Mouse (Mus musculus) forebrain, embryonic 10.5 days (tissue): ENCODE measurements around the gene Ankdd1a. TPM values are rescaled to one million over a fixed set of nuclear protein-coding genes. Genes with fewer than 3 reads are reported as not detected.

Experiments
- DNase-seq: peaks from one replicate; pipeline ENCODE4 v3.0.0-alpha.2; 2017; ENCODE audit warnings: low spot score; ENCODE audit errors: extremely low spot score
- H3K27ac ChIP-seq: fragments of 300-500 bp; sonication (generic); 2 replicates; pipeline ENCODE4 v1.5.1; 2016; ENCODE audit warnings: mild to moderate bottlenecking
- H3K27me3 ChIP-seq: fragments of 300-500 bp; sonication (generic); 2 replicates; pipeline ENCODE4 v1.6.1; 2016; ENCODE audit warnings: mild to moderate bottlenecking; ENCODE audit not compliant: poor library complexity, severe bottlenecking
- H3K36me3 ChIP-seq: fragments of 300-500 bp; sonication (generic); replicated peaks from 2 replicates; pipeline ENCODE4 v1.6.1; 2016; ENCODE audit warnings: mild to moderate bottlenecking, moderate library complexity
- H3K4me1 ChIP-seq: fragments of 300-500 bp; sonication (generic); 2 replicates; pipeline ENCODE4 v1.6.1; 2016
- H3K4me3 ChIP-seq: fragments of 300-500 bp; sonication (generic); 2 replicates; pipeline ENCODE4 v1.5.1; 2016; ENCODE audit warnings: mild to moderate bottlenecking, moderate library complexity
- H3K9me3 ChIP-seq: fragments of 300-500 bp; sonication (generic); 2 replicates; pipeline ENCODE4 v1.6.1; 2016; ENCODE audit warnings: mild to moderate bottlenecking, moderate library complexity
- WGBS: fragments of 180-500 bp; shearing (Covaris S2); methylation state at CpG from one replicate; pipeline ENCODE4 v1.1.7; 2016; 5-methylcytosine and 5-hydroxymethylcytosine counted together
- polyA plus RNA-seq: library from polyadenylated mRNA; unstranded; fragments of >200 nt; fragmentation: Nextera tagmentation; extraction: Ambion mirVana; gene quantifications from 2 replicates; pipeline ENCODE4 v1.2.1, GENCODE M21; 2016

The Ankdd1a gene
- polyA plus RNA-seq, 1 experiment from 2014 or later: not detected

DNA sequence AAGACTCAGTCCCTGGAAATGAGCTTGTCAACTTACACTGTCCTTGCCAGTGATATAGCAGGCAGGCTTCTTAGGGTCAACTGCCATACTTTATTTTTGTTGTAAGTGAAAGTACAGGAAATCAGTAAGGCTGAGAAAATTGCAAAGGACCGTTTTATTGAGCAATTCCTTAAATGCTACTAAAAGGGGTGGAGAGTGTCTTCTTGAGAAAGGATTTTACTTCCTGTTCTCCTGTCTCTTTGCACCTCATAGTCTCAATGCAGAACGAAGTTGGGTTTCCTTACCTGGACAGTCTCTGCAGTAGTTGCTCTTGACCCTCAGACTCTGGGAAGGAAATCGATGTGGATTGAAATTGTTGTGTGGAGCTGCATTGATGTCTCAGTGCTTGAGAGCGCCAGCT, 47.2 kb downstream of the Ankdd1a start:
- H3K4me3 ChIP-seq: no peak overlapping the region
- H3K27ac ChIP-seq: no peak overlapping the region
- no peaks in the 10 kb centered on the region for H3K9me3 ChIP-seq
- H3K36me3 ChIP-seq: peaks cover 73% of the 10 kb centered on the region
- DNase-seq: no peak
- peaks cover 14% of the 10 kb centered on the region; the same call in 1 of the 2 replicates for H3K27me3 ChIP-seq
- WGBS: 93% methylated on average over 4 of the region's 4 CpGs
- H3K4me1 ChIP-seq: peaks cover 20% of the 10 kb centered on the region

DNA sequence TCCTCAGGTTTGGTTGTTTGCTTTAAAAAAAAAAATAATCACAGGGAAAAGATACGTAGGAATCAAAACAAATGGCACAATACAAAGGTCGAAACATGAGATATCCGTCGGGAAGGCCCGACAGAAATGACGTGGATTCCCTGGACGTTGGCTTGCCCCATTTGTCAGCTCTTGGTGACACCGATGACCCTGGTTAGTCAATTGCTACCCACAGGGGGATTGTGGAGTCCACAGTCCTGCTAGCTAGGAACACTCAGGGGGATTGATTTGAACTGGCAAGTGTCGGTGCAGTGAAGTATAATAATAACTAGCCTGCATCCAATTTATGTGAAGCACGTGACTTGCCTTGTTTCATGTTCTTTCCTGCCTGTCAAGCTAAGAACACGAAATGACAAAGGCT, 52.3 kb downstream of the Ankdd1a start:
- Histone ChIP-seq H3K4me1 (peaks cover 23% of the 10 kb centered on the region), H3K27me3 (peaks cover 8% of the 10 kb centered on the region; the same call in 1 of the 2 replicates), H3K27ac (no peak overlapping the region), H3K36me3 (peaks cover 58% of the 10 kb centered on the region), H3K9me3 (no peaks in the 10 kb centered on the region), H3K4me3 (no peak overlapping the region)
- 68% methylated on average over 11 of the region's 11 CpGs for WGBS
- no peak for DNase-seq

DNA sequence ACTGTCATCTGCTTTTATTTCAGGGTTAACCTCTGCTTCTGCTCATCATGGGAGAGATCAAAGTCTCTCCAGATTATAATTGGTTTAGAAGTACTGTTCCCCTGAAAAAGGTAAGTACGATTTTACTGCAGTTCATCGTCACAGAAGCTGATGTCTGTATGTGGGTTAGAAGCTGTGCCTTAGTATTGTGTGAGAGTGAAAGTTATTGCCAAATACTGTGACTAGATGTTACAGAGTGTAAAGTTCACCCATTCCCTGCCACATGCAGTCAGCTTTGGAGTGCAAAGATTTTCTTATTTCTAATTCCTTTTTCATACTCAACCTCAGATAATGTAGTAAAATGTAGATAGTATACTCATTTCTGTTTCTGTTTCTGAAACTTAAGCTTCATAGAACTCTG, 54.8 kb downstream of the Ankdd1a start:
- peaks cover 8% of the 10 kb centered on the region; the same call in 1 of the 2 replicates for H3K27me3 ChIP-seq
- WGBS: 90% methylated on average over 2 of the region's 2 CpGs
- H3K36me3 ChIP-seq: peaks cover 45% of the 10 kb centered on the region
- no peak for DNase-seq
- no peak overlapping the region for H3K27ac ChIP-seq
- no peaks in the 10 kb centered on the region for H3K9me3 ChIP-seq
- no peak overlapping the region for H3K4me3 ChIP-seq
- H3K4me1 ChIP-seq: peaks cover 30% of the 10 kb centered on the region

DNA sequence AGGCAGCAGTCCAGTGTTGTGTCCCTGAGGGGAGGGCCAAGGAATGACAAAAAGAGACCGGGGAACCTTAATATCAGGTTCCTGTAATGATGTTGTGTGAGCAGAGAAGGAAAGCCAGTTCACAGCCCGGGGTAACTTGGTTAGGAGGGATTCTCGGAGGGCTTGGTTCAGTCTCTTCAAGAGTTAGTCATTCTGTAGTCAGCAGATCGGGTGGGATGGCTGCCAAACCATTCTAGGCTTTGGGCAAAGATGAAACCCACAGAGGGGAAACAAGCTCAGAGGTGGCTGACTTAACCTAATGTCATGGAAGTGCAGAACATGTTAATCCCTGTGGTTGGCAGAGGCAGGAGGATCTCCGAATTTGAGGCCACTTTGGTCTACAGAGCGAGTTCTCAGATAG, 55.8 kb downstream of the Ankdd1a start:
- no peaks in the 10 kb centered on the region for H3K27me3 ChIP-seq
- no peaks in the 10 kb centered on the region for H3K9me3 ChIP-seq
- peaks cover 37% of the 10 kb centered on the region for H3K4me1 ChIP-seq
- WGBS: 93% methylated on average over 6 of the region's 6 CpGs
- DNase-seq: no peak
- no peak overlapping the region for H3K4me3 ChIP-seq
- peaks cover 34% of the 10 kb centered on the region for H3K36me3 ChIP-seq
- H3K27ac ChIP-seq: no peak overlapping the region

DNA sequence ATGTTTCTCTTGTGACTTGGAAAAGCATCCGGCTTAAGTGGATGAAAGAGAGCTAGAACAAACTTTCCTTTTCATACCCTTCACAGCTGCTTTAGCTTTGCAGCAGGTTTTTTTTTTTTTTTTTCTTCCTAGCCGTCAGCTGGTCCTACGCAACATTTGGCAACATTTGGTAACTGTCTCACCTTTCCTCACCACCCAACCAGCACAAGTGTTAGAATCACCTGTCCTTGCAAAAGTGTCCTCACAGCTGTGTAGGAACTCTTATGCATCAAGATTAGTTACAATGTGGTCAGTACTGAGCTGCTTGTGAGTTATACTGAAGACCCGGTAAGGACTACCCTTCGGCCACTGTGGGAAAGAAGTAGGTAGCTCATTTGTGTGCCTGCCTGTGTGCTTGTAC, 57.4 kb downstream of the Ankdd1a start:
- Histone ChIP-seq H3K9me3 (no peaks in the 10 kb centered on the region), H3K27ac (no peak overlapping the region), H3K27me3 (no peaks in the 10 kb centered on the region), H3K36me3 (peaks cover 26% of the 10 kb centered on the region), H3K4me3 (no peak overlapping the region), H3K4me1 (peaks cover 30% of the 10 kb centered on the region)
- no peak for DNase-seq
- WGBS: 92% methylated on average over 5 of the region's 5 CpGs

DNA sequence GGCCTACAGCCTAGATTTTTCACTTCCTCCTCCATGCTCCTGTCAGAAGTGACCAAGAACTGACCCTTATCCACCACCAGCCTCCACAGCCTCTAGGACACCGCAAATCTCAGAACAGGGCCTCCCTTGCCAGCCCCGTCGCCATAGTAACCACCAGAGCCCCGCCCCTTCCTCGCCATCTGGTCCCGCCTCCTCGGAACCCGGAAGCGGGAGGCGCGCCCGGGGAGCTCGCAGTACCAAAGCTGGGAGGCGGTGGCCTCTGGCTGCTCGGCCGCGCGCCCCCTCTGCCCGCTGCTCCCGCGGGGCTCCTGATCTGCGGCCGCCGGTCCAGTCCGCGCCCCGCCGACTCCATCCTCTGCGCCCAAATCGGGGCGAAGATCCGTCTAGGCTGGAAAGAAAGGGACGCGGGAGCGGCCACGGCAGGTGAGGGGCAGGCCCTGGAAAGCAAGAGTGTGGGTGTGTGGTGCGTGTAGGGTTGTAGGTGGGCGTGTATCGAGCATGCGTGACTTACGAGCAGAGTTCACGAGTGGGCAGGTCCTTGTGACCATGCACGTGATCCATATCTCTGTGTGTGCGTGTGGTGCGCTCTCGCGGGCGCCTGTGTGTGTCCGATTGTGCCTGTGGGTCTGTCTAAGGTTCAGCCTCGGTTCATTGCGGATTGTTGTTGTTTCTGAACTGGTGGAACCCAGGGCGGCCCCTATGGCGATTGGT, 59.1 kb downstream of the Ankdd1a start, which contains the start of gene Spg21:
Gene Spg21 (plus strand): TSS at position 216 of the 711 bp plus-strand sequence.
- DNase-seq: peak; percentile 97
- Histone ChIP-seq H3K27me3 (no peaks in the 10 kb centered on the region), H3K4me3 (peak within 1 kb of the TSS; percentile 96), H3K36me3 (peaks cover 14% of the 10 kb centered on the region), H3K4me1 (peaks cover 30% of the 10 kb centered on the region), H3K27ac (peak within 1 kb of the TSS; percentile 92), H3K9me3 (no peaks in the 10 kb centered on the region)
- under 1% methylated on average over 52 of the region's 53 CpGs for WGBS

DNA sequence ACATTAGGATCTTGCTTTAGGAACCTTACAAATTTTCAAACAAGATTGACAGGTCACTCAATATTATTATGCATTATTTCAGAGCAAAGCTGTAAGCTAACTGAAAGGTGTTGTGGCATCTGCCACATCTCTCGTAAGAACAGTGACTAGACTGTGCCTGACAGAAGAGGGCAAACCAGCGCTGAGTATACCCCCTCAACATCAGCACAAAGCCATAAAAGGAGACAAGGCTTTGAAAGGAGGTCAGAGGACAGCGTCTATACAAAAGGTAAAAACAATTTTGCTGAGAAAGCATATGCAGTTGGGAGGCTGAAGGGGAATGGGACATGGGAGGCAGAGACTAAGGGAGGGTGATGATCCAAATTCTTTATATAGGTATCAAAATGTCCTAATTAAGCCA, 59.8 kb downstream of the Ankdd1a start:
- Histone ChIP-seq H3K27me3 (no peaks in the 10 kb centered on the region), H3K36me3 (peaks cover 7% of the 10 kb centered on the region), H3K4me3 (peak overlapping the region; percentile 96), H3K9me3 (no peaks in the 10 kb centered on the region), H3K27ac (peak overlapping the region; percentile 92), H3K4me1 (peaks cover 30% of the 10 kb centered on the region)
- 45% methylated on average over 3 of the region's 3 CpGs for WGBS
- DNase-seq: no peak

DNA sequence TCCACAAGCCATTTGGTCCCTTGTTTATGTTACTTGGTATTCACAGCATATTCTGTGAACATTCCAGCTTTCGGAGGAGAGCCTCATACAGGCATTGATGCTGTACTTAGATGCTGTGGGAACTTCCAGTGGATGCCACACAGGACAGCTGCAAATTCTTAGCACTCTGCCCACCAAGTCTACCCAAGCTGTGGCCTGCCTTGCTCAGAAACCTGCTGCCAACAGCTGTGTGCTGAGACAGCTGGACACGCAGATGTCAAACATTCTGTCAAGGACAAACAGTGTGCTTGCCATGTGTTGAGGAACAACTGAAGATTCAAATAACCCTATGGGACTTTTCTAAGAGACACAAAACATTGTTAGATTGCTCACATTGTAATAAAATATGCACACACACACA, 61.0 kb downstream of the Ankdd1a start:
- 94% methylated on average over 2 of the region's 2 CpGs for WGBS
- Histone ChIP-seq H3K4me3 (no peak overlapping the region), H3K27me3 (no peaks in the 10 kb centered on the region), H3K9me3 (no peaks in the 10 kb centered on the region), H3K36me3 (no peaks in the 10 kb centered on the region; the same call in 1 of the 2 replicates), H3K4me1 (peaks cover 30% of the 10 kb centered on the region), H3K27ac (no peak overlapping the region)
- DNase-seq: no peak

DNA sequence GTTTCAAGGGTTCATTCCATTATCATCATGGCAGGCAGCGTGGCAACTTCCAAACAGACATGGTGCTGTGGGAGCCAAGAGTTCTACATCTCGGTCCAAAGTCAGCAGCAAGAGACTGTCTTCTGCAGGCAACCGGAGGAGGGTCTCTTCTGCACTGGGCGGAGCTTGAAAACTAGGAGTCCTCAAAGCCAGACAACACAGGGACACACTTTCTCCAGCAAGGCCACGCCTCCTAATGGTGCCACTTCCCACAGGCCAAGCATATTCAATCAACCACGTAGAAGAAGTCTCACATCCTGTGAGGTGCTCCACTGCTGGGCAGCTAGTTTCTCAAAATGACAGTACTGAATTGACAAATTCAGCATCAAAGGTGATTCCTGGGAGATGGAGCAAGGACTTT, 72.0 kb downstream of the Ankdd1a start:
- WGBS: 92% methylated on average over 6 of the region's 6 CpGs
- no peak for DNase-seq
- no peaks in the 10 kb centered on the region for H3K27me3 ChIP-seq
- no peak overlapping the region for H3K27ac ChIP-seq
- H3K9me3 ChIP-seq: no peaks in the 10 kb centered on the region
- peaks cover 89% of the 10 kb centered on the region for H3K36me3 ChIP-seq
- no peaks in the 10 kb centered on the region for H3K4me1 ChIP-seq
- H3K4me3 ChIP-seq: no peak overlapping the region

DNA sequence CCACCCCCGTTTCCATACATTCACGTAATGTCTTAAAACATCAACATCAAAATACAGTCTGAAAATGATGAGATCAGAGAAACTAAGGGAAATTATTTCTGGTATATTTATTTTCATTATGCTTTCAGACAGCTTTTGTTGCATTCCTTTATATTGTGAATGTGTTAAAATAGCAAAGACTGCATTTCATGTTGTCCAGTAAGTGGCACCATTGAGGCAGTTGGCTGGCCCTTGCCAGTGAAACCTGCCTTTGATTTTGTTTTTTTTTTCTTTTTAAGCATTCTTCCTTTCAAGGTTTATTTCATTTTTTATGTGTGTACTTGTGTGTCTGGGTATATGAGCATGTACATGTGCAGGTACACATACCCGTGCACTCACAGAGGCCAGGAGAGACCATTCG, 75.3 kb downstream of the Ankdd1a start:
- H3K9me3 ChIP-seq: no peaks in the 10 kb centered on the region
- H3K27ac ChIP-seq: no peak overlapping the region
- WGBS: 96% methylated on average over 4 of the region's 4 CpGs
- no peak overlapping the region for H3K4me3 ChIP-seq
- no peaks in the 10 kb centered on the region for H3K4me1 ChIP-seq
- no peak for DNase-seq
- no peaks in the 10 kb centered on the region for H3K27me3 ChIP-seq
- H3K36me3 ChIP-seq: peaks cover 86% of the 10 kb centered on the region

Other genes with a start within 250 kb of the Ankdd1a start
- 42.6 and 46.7 TPM in 2 replicates for gene Clpx, start 225.9 kb downstream of the Ankdd1a start, polyA plus RNA-seq
- gene Pdcd7, start 174.1 kb downstream of the Ankdd1a start, polyA plus RNA-seq: 8.2 and 9.3 TPM in 2 replicates
- gene Ubap1l, start 159.2 kb downstream of the Ankdd1a start, polyA plus RNA-seq: 0.42 and 0.65 TPM in 2 replicates
- gene Kbtbd13, start 128.5 kb downstream of the Ankdd1a start, polyA plus RNA-seq: 0.66 and 0.85 TPM in 2 replicates
- gene Rasl12, start 121.7 kb downstream of the Ankdd1a start, polyA plus RNA-seq: 6.3 and 7.2 TPM in 2 replicates
- gene Slc51b, start 97.2 kb downstream of the Ankdd1a start, polyA plus RNA-seq: not detected in 2 replicates
- 20.5 and 21.5 TPM in 2 replicates for gene Mtfmt, start 84.4 kb downstream of the Ankdd1a start, polyA plus RNA-seq
- gene Spg21, start 59.2 kb downstream of the Ankdd1a start, polyA plus RNA-seq: 93.8 TPM in 2 replicates
- 11.1 and 11.9 TPM in 2 replicates for gene Plekho2, start 59.8 kb upstream of the Ankdd1a start, polyA plus RNA-seq
- 30.9 and 31.9 TPM in 2 replicates for gene Pif1, start 67.0 kb upstream of the Ankdd1a start, polyA plus RNA-seq
- 24.2 and 24.7 TPM in 2 replicates for gene Rbpms2, start 109.5 kb upstream of the Ankdd1a start, polyA plus RNA-seq
- 204 and 217 TPM in 2 replicates for gene Oaz2, start 147.8 kb upstream of the Ankdd1a start, polyA plus RNA-seq